Mouse (Mus musculus) CH12.LX (cell line): ENCODE data around the gene Prokr1.
"Not testable (repeated sequence)": the region's sequence is repeated elsewhere in the genome, so short reads cannot be mapped to it uniquely, and the experiment has no call there.

Experiments used
- CTCF ChIP-seq, 2 experiments: IDR thresholded peaks in 1 of 2; conservative IDR thresholded peaks in 1 of 2; 2 replicates each; pipeline ENCODE4 v1.5.1; 2011 to 2012; ENCODE audit warnings: low read depth in 2 of 2, low read length in 2 of 2, improper control_type of control experiment in 1 of 2, inconsistent platforms in 1 of 2, mild to moderate bottlenecking in 1 of 2, moderate library complexity in 1 of 2
- EP300 ChIP-seq: IDR thresholded peaks from 2 replicates; pipeline ENCODE4 v1.6.1; 2011; ENCODE audit warnings: low read length, improper control_type of control experiment
- ETS1 ChIP-seq: conservative IDR thresholded peaks from 2 replicates; pipeline ENCODE4 v1.6.1; 2012; ENCODE audit warnings: low read depth, mild to moderate bottlenecking, inconsistent platforms, low read length, improper control_type of control experiment, moderate library complexity
- JUND ChIP-seq: conservative IDR thresholded peaks from 2 replicates; pipeline ENCODE4 v1.6.1; 2011; ENCODE audit warnings: low read depth, low read length, improper control_type of control experiment
- MAZ ChIP-seq: IDR thresholded peaks from 2 replicates; pipeline ENCODE4 v1.6.1; 2012; ENCODE audit warnings: low read depth, mild to moderate bottlenecking, inconsistent platforms, low read length, improper control_type of control experiment, moderate library complexity
- MEF2A ChIP-seq: IDR thresholded peaks from 2 replicates; pipeline ENCODE4 v1.6.1; 2014; ENCODE audit warnings: low read depth, mild to moderate bottlenecking, inconsistent platforms, low read length, improper control_type of control experiment, borderline replicate concordance
- POLR2A ChIP-seq: IDR thresholded peaks from 2 replicates; pipeline ENCODE4 v1.6.1; 2011; ENCODE audit warnings: low read depth, mild to moderate bottlenecking, improper control_type of control experiment, low read length
- POLR2AphosphoS2 ChIP-seq: IDR thresholded peaks from 2 replicates; pipeline ENCODE4 v1.6.1; 2011; ENCODE audit warnings: low read depth, low read length, improper control_type of control experiment

DNA sequence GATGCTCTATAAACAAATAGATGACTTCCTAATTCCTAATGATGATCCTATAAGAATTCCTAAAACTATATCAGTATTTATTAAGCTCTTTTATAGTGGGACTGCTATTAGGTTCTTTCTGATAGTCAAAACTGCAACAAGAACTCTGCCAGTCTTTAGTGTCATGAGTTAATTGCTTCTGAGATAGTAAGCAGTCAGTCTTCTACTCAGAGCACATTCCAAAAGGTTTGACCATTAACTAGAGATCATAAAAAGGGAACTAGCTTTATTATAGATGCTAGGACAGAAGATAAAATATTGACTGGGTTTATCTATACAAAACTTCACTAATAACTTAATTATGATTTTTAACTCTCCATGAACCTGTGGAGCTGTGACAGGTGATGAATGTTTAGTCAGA is 18.7 kb downstream of the Prokr1 start:
- TF ChIP-seq EP300; CTCF (conservative IDR thresholded peaks at IDR 0.05 in 1 of 2, IDR thresholded peaks at IDR 0.05 in 1 of 2; ENCODE audit: low read depth in 2 of 2, low read length in 2 of 2); JUND; MAZ; MEF2A; POLR2A; POLR2AphosphoS2; ETS1: not testable (repeated sequence)
